Mouse (Mus musculus) liver, adult (tissue): ENCODE data around the gene 9130213A22Rik.

Source experiments
- GATA4 ChIP-seq: IDR thresholded peaks from 2 replicates; pipeline ENCODE4 v1.6.1; 2014; ENCODE audit warnings: mild to moderate bottlenecking, low read length; ENCODE audit not compliant: insufficient replicate concordance

The 9130213A22Rik gene

DNA sequence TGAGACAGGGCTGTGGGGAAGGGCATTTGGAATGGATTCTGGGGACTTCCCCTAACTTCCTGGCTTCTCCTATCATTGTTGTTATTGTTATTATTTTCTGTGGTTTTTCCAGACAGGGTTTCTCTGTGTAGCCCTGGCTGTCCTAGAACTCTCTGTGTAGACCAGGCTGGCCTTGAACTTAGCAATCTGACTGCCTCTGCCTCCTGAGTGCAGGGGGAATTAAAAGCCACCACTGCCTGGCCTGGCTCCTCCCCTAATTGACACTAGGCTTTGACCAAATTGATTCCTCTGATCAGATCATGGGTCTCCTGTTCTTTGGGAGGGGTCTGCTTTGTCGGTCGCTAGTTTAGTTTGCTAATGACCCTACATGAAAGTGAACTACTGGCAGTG, 4.3 kb upstream of the 9130213A22Rik start:
- no peak for TF ChIP-seq GATA4

DNA sequence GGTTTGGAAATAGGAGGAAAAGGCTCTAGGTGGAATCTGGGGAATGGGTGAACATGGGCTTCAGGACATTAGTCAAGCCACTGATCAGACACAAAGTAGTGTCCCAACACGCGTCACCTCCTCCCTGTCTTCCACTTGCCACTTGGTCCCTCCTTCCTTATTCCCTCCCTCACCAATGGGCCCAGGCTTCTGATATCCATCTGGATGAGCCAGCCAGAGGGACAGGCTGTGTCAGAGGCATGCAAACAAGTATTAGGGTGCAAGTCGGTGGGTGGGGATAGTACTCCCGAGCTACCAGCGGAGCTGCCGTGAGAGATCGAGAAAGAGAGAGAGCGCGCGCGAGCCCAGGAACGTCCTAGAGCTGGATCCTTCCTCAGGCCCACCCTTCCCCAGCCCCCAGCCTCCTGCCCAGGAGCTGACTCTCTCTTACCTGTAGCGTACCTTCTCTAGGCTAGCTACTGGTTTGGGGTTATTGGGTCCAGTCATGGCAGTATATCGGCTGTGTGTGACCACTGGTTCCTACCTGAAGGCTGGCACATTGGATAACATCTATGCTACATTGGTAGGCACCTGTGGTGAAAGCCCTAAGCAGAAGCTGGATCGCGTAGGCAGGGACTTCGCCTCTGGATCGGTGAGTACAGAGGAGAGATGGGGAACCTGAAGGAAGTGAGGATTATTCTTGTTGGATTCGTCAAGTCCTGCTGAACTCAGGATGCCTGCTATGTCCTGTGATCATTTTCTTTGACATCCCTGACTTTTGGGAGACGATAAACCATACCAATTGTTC, 3.7 kb upstream of the 9130213A22Rik start:
- TF ChIP-seq GATA4: no peak

GRCm38 (mm10) chr11:69125852-69125918, 3.3 kb upstream of the 9130213A22Rik start, which contains the start of gene Aloxe3:
Gene Aloxe3, plus strand, starts transcription at chr11:69125896.
- no peak for TF ChIP-seq GATA4

GRCm38 (mm10) chr11:69125041-69125851, 2.9 kb upstream of the 9130213A22Rik start:
- TF ChIP-seq GATA4: peak; percentile 32; the same call in 1 of the 2 replicates

DNA sequence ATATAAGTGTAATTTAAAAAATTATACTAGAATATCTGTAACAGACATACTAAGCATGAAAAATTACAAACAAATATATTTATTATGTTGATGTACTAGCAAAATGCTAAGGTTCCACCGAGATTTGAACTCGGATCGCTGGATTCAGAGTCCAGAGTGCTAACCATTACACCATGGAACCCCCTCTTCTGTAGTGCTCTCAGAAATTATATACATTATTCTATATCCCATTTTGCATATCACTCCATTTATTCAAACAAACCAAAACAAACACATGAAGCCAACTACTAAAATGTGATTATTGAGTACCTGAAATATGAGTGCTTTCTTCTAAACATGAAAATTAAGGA, 2.1 kb upstream of the 9130213A22Rik start:
- no peak for TF ChIP-seq GATA4

- TF ChIP-seq GATA4: no peak
Measured at GRCm38 (mm10) chr11:69123693-69124497, 1.5 kb upstream of the 9130213A22Rik start.

DNA sequence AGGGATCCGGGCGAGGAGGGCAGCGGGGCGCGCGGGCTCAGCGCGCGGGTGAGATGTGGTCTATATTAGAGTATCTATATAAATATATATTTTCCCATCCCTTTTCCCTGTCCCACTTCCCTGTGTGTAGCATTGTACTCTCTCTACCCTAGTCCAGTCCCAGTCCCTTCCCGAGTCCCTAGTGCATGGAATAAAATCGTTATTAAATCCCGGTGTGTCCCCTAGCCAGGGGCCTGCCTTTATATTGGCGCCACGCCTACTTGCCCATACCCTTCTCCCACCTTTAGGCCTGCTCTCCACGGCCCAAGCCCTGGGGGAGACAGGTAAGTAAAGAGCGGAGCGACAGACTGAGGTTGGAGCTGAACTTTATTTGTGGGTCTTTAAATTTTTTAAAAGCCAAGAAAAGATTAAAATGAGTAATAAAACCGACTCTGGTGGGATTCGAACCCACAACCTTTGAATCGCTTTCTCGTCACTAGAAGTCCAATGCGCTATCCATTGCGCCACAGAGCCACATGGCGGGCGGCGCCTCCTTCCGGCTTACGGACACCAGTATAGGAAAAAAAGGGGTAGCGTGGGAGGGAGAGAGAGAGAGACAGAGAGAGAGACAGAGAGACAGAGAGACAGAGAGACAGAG, 785 bp upstream of the 9130213A22Rik start:
- TF ChIP-seq GATA4: 0 out of 2 replicates have a peak, but pooled peaks have one; percentile 21

DNA sequence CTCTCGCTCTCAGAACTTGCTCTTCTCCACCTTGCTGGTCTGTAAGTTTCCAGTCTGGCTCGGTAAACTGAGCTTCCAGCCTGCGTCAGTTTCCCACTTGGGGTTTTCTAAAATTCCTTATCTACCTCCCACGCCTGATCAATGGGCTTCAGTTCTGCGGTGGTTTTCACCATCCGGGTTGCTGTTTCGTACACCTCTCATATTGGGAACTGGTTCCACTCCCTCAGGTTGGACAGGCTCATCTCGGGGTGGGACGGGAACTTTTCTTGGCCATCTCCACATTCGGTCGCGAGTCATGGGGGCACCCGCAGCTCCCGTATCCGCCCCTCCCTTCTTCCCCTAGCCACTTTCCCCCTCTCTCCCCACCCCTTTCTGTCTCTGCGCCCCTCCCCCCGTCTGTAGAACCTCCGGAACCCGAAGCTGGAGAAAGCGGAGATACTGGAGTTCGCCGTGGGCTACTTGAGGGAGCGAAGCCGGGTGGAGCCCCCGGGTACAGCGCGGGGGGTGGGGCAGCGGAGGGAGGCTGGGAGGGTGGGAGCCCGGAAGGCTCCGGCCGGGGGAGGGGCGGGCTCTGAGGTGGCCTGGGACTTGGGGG, 551 bp downstream of the 9130213A22Rik start:
- no peak for TF ChIP-seq GATA4

DNA sequence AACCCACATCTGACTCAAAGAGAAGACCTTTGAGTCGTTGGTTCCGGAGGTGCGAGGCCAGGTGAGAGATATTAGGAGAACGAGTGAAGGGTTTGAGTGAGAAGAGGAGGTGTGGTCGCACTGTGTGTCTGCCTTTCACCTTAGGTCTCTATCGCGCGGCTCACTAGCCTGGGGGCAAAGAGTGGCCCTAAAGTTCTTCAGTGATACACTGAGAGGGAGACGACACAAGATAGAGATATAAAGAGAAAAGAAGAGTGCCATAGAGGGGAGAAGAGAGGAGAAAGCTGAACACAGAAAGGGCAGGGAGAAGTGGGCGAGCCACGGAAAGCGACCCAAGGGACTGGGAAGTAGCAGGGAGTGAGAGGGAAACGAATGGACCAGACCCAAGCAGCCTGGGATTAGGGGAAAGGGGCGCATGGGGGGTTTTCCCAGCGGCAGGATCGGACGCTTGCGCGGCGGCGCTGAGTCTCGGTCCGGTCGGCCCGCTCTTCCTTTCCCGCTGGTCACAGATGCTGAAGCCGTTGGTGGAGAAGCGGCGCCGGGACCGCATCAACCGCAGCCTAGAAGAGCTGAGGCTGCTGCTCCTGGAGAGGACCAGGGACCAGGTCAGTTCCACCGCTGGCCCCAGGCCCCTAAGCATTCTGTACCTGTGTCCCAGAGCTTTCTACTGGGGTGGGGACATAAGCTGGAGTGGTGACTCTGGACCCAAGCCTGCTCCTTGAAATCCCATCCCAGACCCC, 1.2 kb downstream of the 9130213A22Rik start:
- TF ChIP-seq GATA4: no peak

DNA sequence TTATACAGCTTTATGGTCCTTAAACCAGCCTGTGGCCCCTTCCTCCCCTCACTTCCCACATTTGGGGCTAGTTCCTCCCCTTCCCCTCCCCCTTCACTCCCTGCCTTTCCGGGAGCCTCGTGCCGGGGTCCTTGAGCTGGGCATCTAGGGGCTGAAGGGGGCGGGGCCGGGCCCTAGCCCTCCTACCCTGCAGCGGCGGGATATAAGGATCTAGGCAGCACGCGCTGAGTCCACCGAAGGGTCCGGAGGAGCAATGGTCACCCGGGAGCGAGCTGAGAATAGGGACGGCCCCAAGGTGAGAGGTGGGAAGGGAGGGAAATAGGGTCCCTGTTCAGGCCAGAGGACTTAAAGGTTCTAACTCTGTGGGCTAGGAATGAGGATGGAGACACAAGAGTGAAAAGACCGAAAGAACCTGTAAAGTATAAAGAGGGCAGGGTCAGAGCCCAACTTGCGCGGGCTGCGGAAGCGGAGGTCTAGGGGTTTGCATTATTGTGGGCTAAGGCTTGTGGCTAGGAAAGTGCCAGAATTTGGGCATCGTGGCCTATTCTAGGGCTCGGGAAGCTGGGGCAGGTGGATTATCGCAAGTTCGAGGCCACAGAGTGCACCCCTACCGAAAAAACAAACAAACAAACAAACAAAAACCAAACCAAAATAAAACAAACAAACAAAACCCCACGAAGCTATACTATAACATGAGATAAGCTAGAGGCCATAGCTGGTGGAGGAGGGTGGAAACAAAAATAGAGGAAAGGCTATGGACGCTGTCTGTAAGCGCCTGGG, 2.0 kb downstream of the 9130213A22Rik start, which contains the start of gene Hes7:
Gene Hes7, plus strand, starts transcription at position 184 of the 780 bp plus-strand sequence.
- no peak for TF ChIP-seq GATA4

GRCm38 (mm10) chr11:69119446-69120155, 2.8 kb downstream of the 9130213A22Rik start:
- TF ChIP-seq GATA4: no peak

DNA sequence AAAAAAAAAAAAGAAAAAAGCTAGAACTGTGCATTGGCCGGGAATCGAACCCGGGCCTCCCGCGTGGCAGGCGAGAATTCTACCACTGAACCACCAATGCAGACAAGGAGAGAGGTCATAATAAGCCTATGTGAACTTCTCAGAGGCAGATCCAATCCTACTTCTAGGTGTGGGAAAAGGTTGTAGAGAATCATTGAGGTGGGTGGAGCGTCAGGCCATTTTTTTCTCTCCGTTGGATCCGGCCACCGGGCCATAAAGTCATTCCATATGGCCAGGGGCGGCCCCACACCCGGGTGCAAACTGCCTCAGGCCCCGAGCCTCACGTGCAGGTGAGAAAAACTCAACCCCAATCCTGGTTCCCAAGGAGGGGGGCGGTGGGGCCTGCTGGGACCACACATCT, 3.6 kb downstream of the 9130213A22Rik start:
- TF ChIP-seq GATA4: no peak
